Mouse (Mus musculus) left cerebral cortex, postnatal 36 days (tissue): ENCODE measurements around the gene March1. TPM values are rescaled to one million over a fixed set of nuclear protein-coding genes. Genes with fewer than 3 reads are reported as not detected.
"Not testable (repeated sequence)": the region's sequence is repeated elsewhere in the genome, so short reads cannot be mapped to it uniquely, and the experiment has no call there.

Source experiments
- DNase-seq, 2 experiments: peaks; one replicate each; pipeline ENCODE4 v3.0.0; 2021 to 2022; ENCODE audit warnings: low spot score in 2 of 2, mixed read lengths in 1 of 2
- intact Hi-C: fragments of 180-260 bp; cut with DNase I; formaldehyde crosslinking; loops from one replicate; pipeline ENCODE4 v1.15.1; 2025
- total RNA-seq, 2 experiments: library from RNA; stranded (reverse); gene quantifications; 2 replicates each; pipeline ENCODE4 v1.2.3; 2021

Gene March1
- total RNA-seq, 2 experiments from 2014 or later, result 37.0 to 43.9 TPM

- intact Hi-C loops, result no loop called here
- no peak for DNase-seq
Observed at GRCm38 (mm10) chr8:66400050-66400449, 782.4 kb downstream of the March1 start.

GRCm38 (mm10) chr8:66404711-66405414 lies 787.2 kb downstream of the March1 start:
- no peak for DNase-seq
- intact Hi-C loops, result no loop called here

GRCm38 (mm10) chr8:66405796-66406195 lies 788.1 kb downstream of the March1 start:
- intact Hi-C loops, DNase-seq: not testable (repeated sequence)

- no peak for DNase-seq
- intact Hi-C loops, result no loop called here
Observed at GRCm38 (mm10) chr8:66406596-66407361, 789.1 kb downstream of the March1 start.

GRCm38 (mm10) chr8:66410080-66410615 lies 792.4 kb downstream of the March1 start:
- intact Hi-C loops, result no loop called here
- DNase-seq, result no peak

GRCm38 (mm10) chr8:66413101-66413500 lies 795.4 kb downstream of the March1 start:
- intact Hi-C loops, result no loop called here
- no peak for DNase-seq

GRCm38 (mm10) chr8:66415234-66415633 lies 797.5 kb downstream of the March1 start:
- no peak for DNase-seq
- intact Hi-C loops, result no loop called here

- intact Hi-C loops, DNase-seq: not testable (repeated sequence)
Observed at GRCm38 (mm10) chr8:66417591-66417990, 799.9 kb downstream of the March1 start.

GRCm38 (mm10) chr8:66430639-66431038 lies 812.9 kb downstream of the March1 start:
- intact Hi-C loops, result no loop called here
- no peak for DNase-seq

GRCm38 (mm10) chr8:66433577-66433976 lies 815.9 kb downstream of the March1 start:
- no peak for DNase-seq
- intact Hi-C loops, result no loop called here

GRCm38 (mm10) chr8:66436804-66437203 lies 819.1 kb downstream of the March1 start:
- intact Hi-C loops, result no loop called here
- DNase-seq, result no peak

GRCm38 (mm10) chr8:66437929-66438328 lies 820.2 kb downstream of the March1 start:
- intact Hi-C loops, result no loop called here
- no peak for DNase-seq

- DNase-seq, result no peak
- intact Hi-C loops, result no loop called here
Observed at GRCm38 (mm10) chr8:66438468-66438867, 820.8 kb downstream of the March1 start.

GRCm38 (mm10) chr8:66441123-66441522 lies 823.4 kb downstream of the March1 start:
- intact Hi-C loops, result loop anchor here (5.0 kb wide), 3 partner anchors 119 to 1304 kb away; no protein-coding TSS in a partner anchor
- no peak for DNase-seq

- DNase-seq, result no peak
- intact Hi-C loops, result loop anchor here (5.0 kb wide), 3 partner anchors 120 to 1305 kb away; no protein-coding TSS in a partner anchor
Observed at GRCm38 (mm10) chr8:66442778-66443177, 825.1 kb downstream of the March1 start.

GRCm38 (mm10) chr8:66444141-66444540 lies 826.4 kb downstream of the March1 start:
- DNase-seq, result no peak
- intact Hi-C loops, result loop anchor here (5.0 kb wide), 3 partner anchors 122 to 1307 kb away; no protein-coding TSS in a partner anchor

- intact Hi-C loops, result no loop called here
Observed at GRCm38 (mm10) chr8:66445351-66445750, 827.7 kb downstream of the March1 start.

GRCm38 (mm10) chr8:66450691-66451090 lies 833.0 kb downstream of the March1 start:
- peak in 1 of 2 experiments; percentile 32 for DNase-seq
- intact Hi-C loops, result loop anchor here (1.0 to 5.0 kb wide), 2 partner anchors 45 to 957 kb away; no protein-coding TSS in a partner anchor

More at GRCm38 (mm10) chr8:66445351-66445750, 827.7 kb downstream of the March1 start:
- no peak for DNase-seq

GRCm38 (mm10) chr8:66457057-66457456 lies 839.4 kb downstream of the March1 start:
- no peak for DNase-seq
- intact Hi-C loops, result no loop called here

GRCm38 (mm10) chr8:66469821-66470220 lies 852.1 kb downstream of the March1 start:
- intact Hi-C loops, result no loop called here
- no peak for DNase-seq
